In genomic region chr1:45860349-45860748, GRCm38 (mm10) we compare ENCODE assay signal across 11 mouse cellular contexts. TPM values are rescaled to one million over a fixed set of nuclear protein-coding genes. Genes with fewer than 3 reads are reported as not detected.
A peak's percentile ranks its signal among the peaks of the same experiment; 100 is the strongest.
DNase-seq lines count a peak whose midpoint lies in the region; ATAC-seq and TF ChIP-seq lines count a peak whose summit lies in the region.
"Had no signal": no experiment of that assay in that cellular context is flagged by ENCODE, and none has a peak within 500 bp of the region (broad histone marks: within the 10 kb centered on the region; RNA-seq: fewer than 3 reads in every experiment).

No protein-coding gene starts in this region.

- peak overlapping the region; percentile 24 for H3K4me2 ChIP-seq in embryonic facial prominence, embryonic 13.5 days
- no peak overlapping the region for H3K4me2 ChIP-seq in liver, embryonic 14.5 days (ENCODE audit: low read depth)
- H3K4me2 ChIP-seq in forebrain, embryonic 12.5 days = no peak overlapping the region

- DNase-seq in heart, embryonic 10.5 days (ENCODE audit: low spot score) = no peak
- no peak for DNase-seq in heart, postnatal 4 days
- DNase-seq in 416B (ENCODE audit: low read depth) = peak; percentile 57
- peak in 2 of 3 experiments; percentile 31 to 35 for DNase-seq in liver, embryonic 14.5 days (ENCODE audit: low read depth in 3 of 3, low spot score in 3 of 3)
- no peak for DNase-seq in adrenal gland, adult 8-10 months
- DNase-seq in cerebellum, postnatal 25 days = no peak

- no peak overlapping the region for H3K4me3 ChIP-seq in heart, embryonic 10.5 days
- H3K4me3 ChIP-seq in embryonic facial prominence, embryonic 13.5 days = no peak overlapping the region
- H3K4me3 ChIP-seq in liver, embryonic 14.5 days (ENCODE audit: insufficient read depth in 1 of 2, low read depth in 2 of 2, low read length in 2 of 2) = no peak overlapping the region
- no peak overlapping the region for H3K4me3 ChIP-seq in forebrain, embryonic 12.5 days (replicated peaks)

- WGBS in heart, embryonic 10.5 days = 59% methylated on average over 5 of the region's 5 CpGs
- WGBS in embryonic facial prominence, embryonic 13.5 days = 18% methylated on average over 5 of the region's 5 CpGs
- 35% methylated on average over 5 of the region's 5 CpGs for WGBS in liver, embryonic 14.5 days (ENCODE audit: insufficient replicate concordance)
- WGBS in forebrain, embryonic 12.5 days = 68% methylated on average over 5 of the region's 5 CpGs

- 0 out of 2 replicates have a peak, but pooled peaks cover 3% of the 10 kb centered on the region for H3K9me3 ChIP-seq in heart, embryonic 10.5 days
- H3K9me3 ChIP-seq in embryonic facial prominence, embryonic 13.5 days = no peaks in the 10 kb centered on the region
- H3K9me3 ChIP-seq in liver, embryonic 14.5 days (ENCODE audit: control insufficient read depth, low read length) = no peaks in the 10 kb centered on the region; the same call in 1 of the 2 replicates
- H3K9me3 ChIP-seq in forebrain, embryonic 12.5 days = no peaks in the 10 kb centered on the region

- H3K4me1 ChIP-seq in heart, embryonic 10.5 days = peaks cover 10% of the 10 kb centered on the region
- peaks cover 25% of the 10 kb centered on the region for H3K4me1 ChIP-seq in embryonic facial prominence, embryonic 13.5 days
- H3K4me1 ChIP-seq in liver, embryonic 14.5 days (replicated peaks; ENCODE audit: control insufficient read depth in 2 of 2, insufficient read depth in 2 of 2, low read length in 1 of 2) = peaks cover 6 to 13% of the 10 kb centered on the region in 2 experiments
- H3K4me1 ChIP-seq in forebrain, embryonic 12.5 days = no peaks in the 10 kb centered on the region

- TF ChIP-seq CTCF in liver, embryonic 14.5 days (IDR thresholded peaks at IDR 0.05; ENCODE audit: low read depth) = no peak

- no peak for ATAC-seq in embryonic facial prominence, embryonic 13.5 days (ENCODE audit: insufficient number of reproducible peaks, insufficient read depth, low FRiP score, low TSS enrichment, low read depth)
- ATAC-seq in liver, embryonic 14.5 days (ENCODE audit: insufficient read depth) = peak; percentile 28; the same call in 1 of the 2 replicates
- ATAC-seq in forebrain, embryonic 12.5 days (ENCODE audit: low FRiP score) = no peak

- peak overlapping the region; percentile 3; the same call in 1 of the 2 replicates for H3K27ac ChIP-seq in heart, embryonic 10.5 days
- no peak overlapping the region for H3K27ac ChIP-seq in embryonic facial prominence, embryonic 13.5 days
- no peak overlapping the region; the same call in 1 of the 2 replicates for H3K27ac ChIP-seq in liver, embryonic 14.5 days
- H3K27ac ChIP-seq in forebrain, embryonic 12.5 days = no peak overlapping the region

- TF ChIP-seq EP300 in liver, embryonic 14.5 days (IDR thresholded peaks at IDR 0.05; ENCODE audit: low read depth) = peak; percentile 20; the same call in 1 of the 2 replicates

- H3K36me3 ChIP-seq in heart, embryonic 10.5 days = no peaks in the 10 kb centered on the region
- no peaks in the 10 kb centered on the region for H3K36me3 ChIP-seq in embryonic facial prominence, embryonic 13.5 days
- H3K36me3 ChIP-seq in liver, embryonic 14.5 days (replicated peaks; ENCODE audit: control insufficient read depth, insufficient read depth, low read depth) = no peaks in the 10 kb centered on the region
- no peaks in the 10 kb centered on the region for H3K36me3 ChIP-seq in forebrain, embryonic 12.5 days (replicated peaks)

- no peak overlapping the region for H3K9ac ChIP-seq in embryonic facial prominence, embryonic 13.5 days
- H3K9ac ChIP-seq in liver, embryonic 14.5 days (replicated peaks) = no peak overlapping the region
- H3K9ac ChIP-seq in forebrain, embryonic 12.5 days = no peak overlapping the region

- H3K27me3 ChIP-seq in heart, embryonic 10.5 days (ENCODE audit: insufficient read depth, poor library complexity, severe bottlenecking) = no peaks in the 10 kb centered on the region
- no peaks in the 10 kb centered on the region for H3K27me3 ChIP-seq in embryonic facial prominence, embryonic 13.5 days
- H3K27me3 ChIP-seq in liver, embryonic 14.5 days (ENCODE audit: control insufficient read depth, insufficient read depth, low read length) = no peaks in the 10 kb centered on the region
- H3K27me3 ChIP-seq in forebrain, embryonic 12.5 days = no peaks in the 10 kb centered on the region

RNA-seq across cellular contexts. Expression of gene Gm5269, which starts 29.7 kb away (rescaled TPM):
- polyA plus RNA-seq in heart, embryonic 10.5 days (2016; fragmentation: Nextera tagmentation; extraction: Ambion mirVana) = not detected in 2 replicates
- not detected for total RNA-seq in heart, postnatal 4 days (2021)
- polyA plus RNA-seq in embryonic facial prominence, embryonic 13.5 days (2015; fragmentation: Nextera tagmentation; extraction: Ambion mirVana) = not detected in 2 replicates
- polyA plus RNA-seq in liver, embryonic 14.5 days (2012; rRNA removed) = 0.25 TPM in 1 of 2 replicates, not detected in the other
- not detected in 2 replicates for polyA plus RNA-seq in liver, embryonic 14.5 days (2014; fragmentation: Nextera tagmentation; extraction: Ambion mirVana)
- not detected in 2 replicates for polyA plus RNA-seq in forebrain, embryonic 12.5 days (2016; fragmentation: Nextera tagmentation; extraction: Ambion mirVana)
- not detected for total RNA-seq in adrenal gland, adult 8-10 months (2022)
- polyA plus RNA-seq: hindbrain, embryonic 11.5 days; limb, embryonic 11.5 days; neural tube, embryonic 11.5 days had no signal

Comparison
In these comparisons a context has a peak if more than half of its experiments do, and no peak if none do; other contexts are left out.
1. DNase-seq: peak in 416B (single experiment) and liver, embryonic 14.5 days (2 of 3); none in heart, embryonic 10.5 days (single experiment), heart, postnatal 4 days (single experiment), adrenal gland, adult 8-10 months (single experiment) and cerebellum, postnatal 25 days (0 of 2).